Mouse (Mus musculus) gonadal fat pad, adult 2 months (tissue): Measurements from ENCODE around the gene Nfatc2ip. TPM values are rescaled to one million over a fixed set of nuclear protein-coding genes. Genes with fewer than 3 reads are reported as not detected.
"Not testable (repeated sequence)": the region's sequence is repeated elsewhere in the genome, so short reads cannot be mapped to it uniquely, and the experiment has no call there.

Experiments
- DNase-seq: peaks from one replicate; pipeline ENCODE4 v3.0.0-alpha.2; 2012; ENCODE audit warnings: low read depth
- polyA plus RNA-seq: library from polyadenylated mRNA; depleted of rRNA; stranded (reverse); fragments of >200 nt; gene quantifications from 2 replicates; pipeline ENCODE4 v1.2.3, GENCODE M21; 2012

Gene Nfatc2ip
- polyA plus RNA-seq, 1 experiment, result 4.7 TPM

DNA sequence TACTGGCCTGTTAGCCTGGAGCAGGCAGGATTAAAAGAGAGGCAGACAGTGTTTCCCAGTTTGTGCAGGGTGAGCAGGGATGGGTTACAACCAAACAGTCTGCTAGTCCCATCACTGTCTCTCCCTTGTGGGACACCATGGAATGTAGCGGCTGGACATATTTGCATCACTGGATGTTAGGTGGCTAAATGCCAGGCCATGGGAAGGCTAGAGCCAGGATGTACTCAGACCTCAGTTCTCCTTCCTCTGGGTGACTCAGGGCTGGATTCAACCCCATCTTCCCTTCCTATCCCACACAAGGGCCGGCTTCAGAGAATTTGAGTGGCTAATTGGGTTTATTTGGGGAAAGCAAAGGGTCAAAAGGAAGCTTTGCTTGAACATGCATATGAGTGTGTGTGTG is 12.1 kb upstream of the Nfatc2ip start:
- DNase-seq, result no peak

DNA sequence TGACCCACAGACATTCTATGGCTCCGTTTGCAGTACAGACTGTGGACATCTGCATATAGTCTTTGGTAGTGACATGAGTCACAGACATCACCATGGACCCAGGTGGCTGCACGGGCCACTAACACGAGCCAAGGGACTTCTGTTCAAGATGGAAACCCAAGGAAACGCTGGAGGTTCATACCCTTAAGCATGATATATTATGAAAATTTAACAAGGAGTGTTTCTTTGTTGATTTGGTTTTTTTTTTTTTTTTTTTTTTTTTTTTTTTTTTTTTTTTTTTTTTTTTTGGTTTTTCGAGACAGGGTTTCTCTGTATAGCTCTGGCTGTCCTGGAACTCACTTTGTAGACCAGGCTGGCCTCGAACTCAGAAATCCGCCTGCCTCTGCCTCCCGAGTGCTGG is 6.0 kb upstream of the Nfatc2ip start:
- DNase-seq, result not testable (repeated sequence)

- no peak for DNase-seq
These were observed 3.0 kb upstream of the Nfatc2ip start for GRCm38 (mm10) chr7:126399548-126399947.

GRCm38 (mm10) chr7:126397822-126398221 is 1.3 kb upstream of the Nfatc2ip start:
- no peak for DNase-seq

- no peak for DNase-seq
These were observed 684 bp upstream of the Nfatc2ip start for GRCm38 (mm10) chr7:126397221-126397620.

- not testable (repeated sequence) for DNase-seq
These were observed 4.3 kb downstream of the Nfatc2ip start for GRCm38 (mm10) chr7:126392086-126392884.

DNA sequence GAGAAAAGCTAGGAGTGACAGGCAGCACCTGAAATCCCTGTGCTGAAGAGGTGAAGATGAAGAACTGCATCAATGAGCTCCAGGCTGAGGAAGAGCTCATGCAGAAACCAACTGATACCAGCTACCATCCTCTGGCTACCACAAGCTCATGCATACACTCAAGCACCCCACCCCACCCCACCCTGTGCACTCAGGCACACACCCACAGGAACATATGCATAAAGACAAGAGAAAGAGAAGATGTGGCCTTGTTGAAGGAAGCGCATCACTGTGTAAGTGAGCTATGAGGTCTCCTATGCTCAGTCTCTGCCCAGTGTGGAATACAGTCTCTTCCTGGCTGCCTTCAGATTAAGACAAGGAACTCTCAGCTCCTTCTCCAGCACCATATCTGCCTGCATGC is 8.4 kb downstream of the Nfatc2ip start:
- no peak for DNase-seq

GRCm38 (mm10) chr7:126383565-126383964 is 13.0 kb downstream of the Nfatc2ip start:
- DNase-seq, result no peak

DNA sequence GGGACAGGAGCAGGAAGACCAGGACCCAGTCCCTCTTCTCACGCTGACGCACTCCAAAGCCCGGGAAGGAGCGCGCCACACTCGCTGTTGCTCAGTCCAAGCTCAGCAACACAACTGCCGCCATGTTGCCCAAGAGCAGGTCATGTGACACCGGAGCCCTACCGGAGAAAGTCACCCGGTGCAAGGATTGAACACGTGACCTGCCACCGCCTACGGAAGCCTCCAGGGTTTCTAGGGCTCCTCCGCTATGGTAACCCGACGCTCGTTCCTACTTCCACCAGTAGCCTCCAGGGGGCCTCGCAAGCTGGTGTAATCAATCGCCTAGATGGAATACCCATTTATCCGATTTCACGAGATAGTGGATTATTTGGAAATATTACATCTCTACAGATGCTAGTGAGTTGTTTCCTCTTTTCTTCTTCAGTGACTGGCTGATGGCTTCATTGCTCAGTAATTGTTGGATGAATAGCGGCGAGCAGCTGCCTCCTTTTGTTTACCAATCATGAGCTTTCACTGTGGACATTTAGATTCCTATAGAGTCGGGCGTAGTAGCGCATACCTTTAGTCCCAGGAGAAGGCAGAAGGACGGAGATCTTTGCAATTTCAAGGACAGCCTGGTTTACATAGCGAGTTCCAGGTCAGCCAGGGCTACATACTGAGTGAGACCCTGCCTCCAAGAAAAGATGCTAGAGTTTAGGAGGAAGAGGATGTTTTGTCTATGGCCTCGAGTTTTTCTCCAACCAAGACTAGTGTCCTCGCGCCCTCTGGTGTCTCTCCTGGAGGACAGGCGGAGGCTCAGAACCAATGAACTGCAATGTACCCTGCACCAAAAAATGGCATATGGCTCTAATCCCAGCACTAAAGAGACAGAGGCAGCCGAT is 19.0 kb downstream of the Nfatc2ip start, which contains the start of gene Spns1:
Gene Spns1, minus strand, starts transcription at position 173 of the 881 bp plus-strand sequence.
- DNase-seq, result peak; percentile 82

GRCm38 (mm10) chr7:126376903-126377277 is 19.6 kb downstream of the Nfatc2ip start:
- DNase-seq, result no peak

GRCm38 (mm10) chr7:126375012-126375411 is 21.5 kb downstream of the Nfatc2ip start:
- DNase-seq, result no peak

GRCm38 (mm10) chr7:126374526-126374925 is 22.0 kb downstream of the Nfatc2ip start:
- DNase-seq, result no peak

GRCm38 (mm10) chr7:126373007-126373406 is 23.5 kb downstream of the Nfatc2ip start:
- no peak for DNase-seq

DNA sequence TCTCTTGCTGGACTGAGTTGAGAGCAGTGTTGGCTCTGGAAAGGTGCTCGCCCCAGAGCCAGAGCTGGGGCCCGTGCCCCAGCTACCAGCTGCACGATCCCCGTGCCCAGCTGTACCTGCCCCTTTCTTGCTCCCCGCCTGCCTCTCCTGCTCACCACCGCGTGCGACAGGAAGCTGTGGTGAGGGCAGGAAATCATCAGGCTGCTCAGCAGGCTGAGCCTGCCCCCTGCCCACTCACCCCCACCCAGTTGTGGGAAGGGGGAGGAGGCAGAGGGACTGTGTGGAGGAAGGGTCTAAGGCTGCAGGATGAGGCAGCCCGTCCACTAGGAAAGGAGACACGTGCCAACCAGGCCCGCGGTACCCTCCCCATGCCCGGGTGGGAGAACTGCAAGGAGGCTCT is 27.1 kb downstream of the Nfatc2ip start, which contains the start of gene Lat:
Gene Lat, minus strand, starts transcription at position 178 of the 400 bp plus-strand sequence.
- DNase-seq, result no peak

- no peak for DNase-seq
These were observed 28.2 kb downstream of the Nfatc2ip start for GRCm38 (mm10) chr7:126368367-126368766.

DNA sequence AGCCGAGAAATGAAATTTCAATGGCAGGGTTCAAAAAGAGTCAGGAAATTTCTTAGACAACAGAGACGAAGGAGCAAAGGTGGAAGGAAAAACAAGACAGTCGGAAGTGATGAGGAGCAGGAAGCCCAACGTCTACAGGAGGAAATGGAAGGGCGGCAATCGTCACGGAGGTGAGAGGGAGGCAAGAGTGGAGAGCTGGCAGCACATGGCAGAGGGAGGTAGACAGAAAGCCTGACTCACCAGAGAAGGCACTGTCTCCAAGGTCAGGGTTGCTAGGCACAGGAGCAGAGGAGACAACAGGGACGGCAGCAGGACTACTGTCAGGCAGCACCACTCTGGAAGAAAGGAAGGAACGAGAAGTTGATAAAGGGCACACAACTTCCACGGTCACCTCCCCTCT is 28.9 kb downstream of the Nfatc2ip start:
- DNase-seq, result no peak

- DNase-seq, result no peak
These were observed 33.5 kb downstream of the Nfatc2ip start for GRCm38 (mm10) chr7:126363038-126363437.

GRCm38 (mm10) chr7:126359049-126359448 is 37.5 kb downstream of the Nfatc2ip start:
- DNase-seq, result no peak

DNA sequence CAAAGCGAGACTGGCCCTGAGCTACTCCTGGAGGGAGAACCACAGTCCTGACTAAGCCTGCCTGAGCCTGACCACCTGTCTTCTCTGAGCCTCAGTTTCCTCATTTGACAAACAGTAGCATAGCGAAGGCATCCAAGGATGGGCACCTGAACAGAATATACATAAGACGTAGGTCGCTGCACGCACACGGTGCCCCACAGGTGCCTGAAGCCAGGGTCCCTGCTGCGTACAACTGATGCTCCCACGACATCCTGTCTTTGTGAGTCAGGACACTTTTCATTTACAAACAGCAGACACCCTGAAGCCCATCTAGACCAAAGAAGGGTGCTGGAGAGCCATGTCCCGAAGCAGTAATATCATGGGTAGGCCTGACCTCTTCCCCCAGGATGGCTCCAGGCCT is 38.1 kb downstream of the Nfatc2ip start:
- DNase-seq, result no peak

- no peak for DNase-seq
These were observed 38.7 kb downstream of the Nfatc2ip start for GRCm38 (mm10) chr7:126357838-126358237.

DNA sequence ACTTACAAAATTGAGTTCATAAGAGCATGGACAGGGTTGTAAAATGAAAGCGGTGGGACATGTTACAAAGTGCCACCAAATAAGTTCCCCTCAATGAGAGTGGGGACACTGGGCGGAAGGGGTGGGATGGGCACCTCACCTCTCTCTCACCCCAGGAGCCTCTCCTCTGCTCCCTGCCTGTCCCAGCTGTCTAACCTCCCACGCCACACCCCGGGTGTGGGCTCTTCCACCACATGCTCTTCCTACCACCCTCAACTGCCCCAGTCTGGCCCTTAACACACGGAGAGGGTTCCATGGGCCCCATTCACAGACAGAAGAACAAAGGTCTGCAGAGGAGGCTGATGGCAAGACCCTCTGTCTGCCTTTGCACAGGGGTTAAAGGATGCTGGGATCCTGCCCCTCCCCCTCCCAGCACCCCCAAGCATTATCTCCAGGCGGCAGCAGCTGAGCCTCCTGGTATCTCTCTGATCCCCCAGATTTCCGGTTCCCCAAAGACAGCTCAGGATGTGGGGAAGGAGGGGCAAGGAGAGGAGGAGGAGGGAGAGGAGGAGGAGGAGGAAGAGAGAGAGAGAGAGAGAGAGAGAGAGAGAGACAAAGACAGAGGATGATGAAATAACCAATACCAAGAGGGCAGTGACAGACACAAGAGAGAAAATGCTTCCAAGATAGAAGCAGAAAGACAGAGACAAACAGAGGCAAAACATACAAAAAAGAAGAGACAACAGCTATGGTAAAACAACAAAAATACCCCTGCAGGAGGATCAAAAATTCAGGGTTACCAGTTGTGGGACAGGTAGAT is 39.5 kb downstream of the Nfatc2ip start:
- no peak for DNase-seq
